Mouse (Mus musculus) gastrocnemius, postnatal 36 days (tissue): ENCODE measurements at regions not wholly inside any gene's neighbourhood (a gene's known extent, or its start where the extent isn't known, plus 50 kb on each side); places are given as distances from the start of the nearest gene placed in this dataset.

Experiments used
- DNase-seq, 2 experiments: peaks; one replicate each; pipeline ENCODE4 v3.0.0; 2022
- intact Hi-C: fragments of 180-260 bp; cut with DNase I; formaldehyde crosslinking; loops from one replicate; pipeline ENCODE4 v1.15.1; 2025

GRCm38 (mm10) chr9:120853032-120853597, 75.9 kb upstream of the Ctnnb1 start:
- intact Hi-C loops = no loop called here
- DNase-seq = peak in 1 of 2 experiments; percentile 27

GRCm38 (mm10) chr9:120854351-120854750, 74.7 kb upstream of the Ctnnb1 start:
- DNase-seq = peak in 1 of 2 experiments; percentile 13
- intact Hi-C loops = no loop called here

GRCm38 (mm10) chr9:120855293-120856050, 73.5 kb upstream of the Ctnnb1 start:
- no peak for DNase-seq
- intact Hi-C loops = no loop called here

- intact Hi-C loops = no loop called here
- no peak for DNase-seq
Observed at GRCm38 (mm10) chr9:120857849-120858510, 71.0 kb upstream of the Ctnnb1 start.

DNA sequence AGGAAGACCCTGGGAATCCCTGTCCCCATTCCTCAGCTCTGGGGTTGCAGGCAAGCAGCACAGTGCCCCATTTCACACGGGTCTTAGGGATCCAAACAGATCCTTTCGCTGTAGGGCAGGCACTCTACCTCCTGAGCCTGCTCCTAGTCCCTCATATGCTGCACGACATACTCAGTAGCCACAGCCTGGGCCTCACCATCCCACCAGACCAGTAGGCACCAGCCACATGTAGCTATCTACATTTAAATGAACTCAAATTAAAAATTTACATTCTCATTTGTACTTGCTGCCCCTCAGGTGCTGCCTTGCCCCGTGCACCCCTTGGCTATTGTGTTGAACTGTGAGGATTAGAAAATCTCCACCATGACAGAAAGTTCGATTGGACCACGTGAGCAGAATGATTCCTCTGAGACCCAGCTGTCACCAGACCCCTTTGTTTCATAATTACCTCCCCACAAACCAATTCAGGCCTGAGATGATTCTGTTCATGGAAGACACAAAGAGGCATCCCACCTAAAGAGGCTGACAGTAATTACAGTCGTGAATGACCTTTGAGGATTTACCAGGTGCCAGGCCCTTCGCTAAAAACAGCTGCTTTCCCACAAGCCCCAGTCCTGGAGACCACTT, 67.9 kb upstream of the Ctnnb1 start:
- intact Hi-C loops = no loop called here
- no peak for DNase-seq

DNA sequence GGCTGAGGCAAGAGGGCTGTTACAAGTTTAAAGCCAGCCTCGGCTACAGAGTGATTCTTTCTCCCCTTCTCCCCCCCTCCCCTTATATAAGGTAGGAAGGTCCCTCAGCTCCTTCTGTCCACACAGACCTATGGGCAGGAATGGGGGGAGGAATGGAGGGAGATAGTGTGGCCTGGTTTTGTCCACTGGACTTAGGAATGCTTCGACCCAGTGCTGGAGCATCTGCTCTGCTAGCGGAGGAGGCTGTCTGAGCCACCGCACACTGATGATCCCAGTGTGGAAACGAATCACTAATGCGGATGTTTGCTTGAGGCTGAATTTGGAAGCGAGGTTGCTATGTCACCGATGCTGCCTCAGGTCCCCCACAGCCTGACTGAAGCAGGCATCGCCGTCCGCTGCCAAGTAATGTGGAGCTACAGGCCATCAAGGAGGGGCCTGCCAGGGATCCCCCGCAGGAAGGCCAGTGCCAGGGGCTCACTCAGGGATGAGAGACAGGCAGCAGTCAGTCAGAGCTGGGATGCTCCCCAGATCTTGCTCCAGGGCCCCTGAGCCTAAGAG, 67.1 kb upstream of the Ctnnb1 start:
- intact Hi-C loops = no loop called here
- DNase-seq = no peak

GRCm38 (mm10) chr9:120864410-120864809, 64.6 kb upstream of the Ctnnb1 start:
- intact Hi-C loops = no loop called here
- DNase-seq = no peak

DNA sequence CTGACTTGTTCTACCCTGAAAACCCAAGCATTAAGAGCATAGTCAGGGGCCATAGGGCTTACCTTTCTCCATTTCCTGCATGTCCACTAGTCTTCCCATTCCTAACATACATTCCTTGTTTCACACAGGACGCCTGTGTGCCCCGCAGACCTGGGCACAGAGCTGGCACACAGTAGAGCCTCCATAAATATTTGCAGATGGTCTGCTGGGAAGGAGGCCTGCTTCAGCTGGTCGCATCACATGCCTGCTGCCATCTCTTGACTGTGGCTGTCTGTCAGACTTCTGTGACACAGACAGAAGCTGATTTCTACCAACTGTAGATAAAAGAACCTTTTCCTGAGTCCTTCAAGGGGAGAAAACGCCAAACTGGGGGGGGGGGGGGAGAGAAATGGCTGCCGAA, 62.8 kb upstream of the Ctnnb1 start:
- intact Hi-C loops = no loop called here

GRCm38 (mm10) chr9:120866709-120867108, 62.3 kb upstream of the Ctnnb1 start:
- no peak for DNase-seq
- intact Hi-C loops = no loop called here

More for the DNA sequence above, 62.8 kb upstream of the Ctnnb1 start:
- no peak for DNase-seq

DNA sequence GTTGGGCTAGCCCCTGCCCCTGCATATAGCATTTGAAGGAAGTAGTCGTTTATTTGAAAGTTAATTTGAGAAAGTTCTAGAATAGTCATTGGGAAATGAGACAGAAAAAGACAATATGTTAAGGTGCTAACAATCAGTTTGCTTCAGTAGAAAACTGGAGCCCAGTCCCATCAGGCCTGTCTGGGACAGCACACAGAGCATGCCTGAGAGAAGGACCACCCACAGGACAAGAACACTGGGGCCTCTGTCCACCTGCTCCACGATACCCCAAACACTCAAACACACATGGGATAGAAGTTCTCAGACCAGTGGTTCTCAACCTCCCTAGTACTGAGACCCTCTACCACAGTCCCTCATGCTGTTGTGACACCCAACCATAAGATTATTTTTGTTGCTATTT, 61.2 kb upstream of the Ctnnb1 start:
- intact Hi-C loops = no loop called here
- DNase-seq = no peak

DNA sequence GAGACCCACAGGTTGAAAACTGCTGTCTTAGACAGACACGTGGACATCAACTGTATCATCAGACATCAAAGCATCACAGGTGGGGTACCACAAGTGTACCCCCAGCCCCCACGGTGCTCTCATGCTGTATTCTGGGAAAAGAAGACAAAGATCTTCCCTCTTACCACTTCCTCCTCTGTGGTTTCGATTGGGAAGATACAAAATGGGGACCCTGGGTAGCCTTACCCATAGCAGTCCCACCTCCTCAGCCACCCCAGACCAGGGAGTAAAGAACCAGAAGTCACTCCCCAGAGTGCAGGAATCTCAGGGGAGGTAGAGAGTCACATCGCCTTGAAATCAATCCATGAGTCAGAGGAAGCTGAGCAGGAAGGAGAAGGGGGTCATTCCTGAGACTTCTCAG, 60.7 kb upstream of the Ctnnb1 start:
- intact Hi-C loops = no loop called here

DNA sequence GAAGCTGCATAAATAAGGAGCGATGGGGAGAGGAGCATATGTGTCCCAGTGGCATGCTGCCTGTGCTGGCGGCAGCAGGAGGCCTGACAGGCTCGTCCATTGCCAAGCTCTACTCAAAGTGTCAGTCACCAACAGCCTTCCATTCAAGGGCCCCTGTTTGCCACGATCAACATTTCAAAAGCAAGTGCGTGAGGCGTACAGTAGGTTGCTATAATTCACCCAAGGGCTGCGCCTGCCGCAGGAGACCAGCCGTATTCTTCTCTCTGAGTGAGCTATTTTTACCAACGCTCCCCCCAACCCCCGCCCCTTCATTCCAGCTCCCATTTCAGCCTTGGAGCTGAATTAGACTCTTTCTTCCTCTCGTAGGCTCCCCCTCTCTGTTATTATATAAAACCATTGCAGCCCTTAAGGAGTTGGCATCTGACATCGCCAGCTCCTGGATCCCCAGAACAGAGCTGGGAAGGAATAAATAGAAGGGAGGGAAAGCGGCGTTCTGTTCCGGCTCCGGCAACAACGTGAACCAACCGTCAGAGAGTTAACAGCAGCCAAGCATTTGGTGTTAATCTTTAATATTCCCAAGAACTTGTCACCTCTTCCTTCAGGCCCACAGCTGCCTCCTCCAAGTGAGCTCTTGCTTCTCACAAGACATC, 59.5 kb upstream of the Ctnnb1 start:
- intact Hi-C loops = no loop called here
- DNase-seq = no peak

More for the DNA sequence above, 60.7 kb upstream of the Ctnnb1 start:
- no peak for DNase-seq

GRCm38 (mm10) chr9:120873293-120873692, 55.7 kb upstream of the Ctnnb1 start:
- intact Hi-C loops = no loop called here
- no peak for DNase-seq

DNA sequence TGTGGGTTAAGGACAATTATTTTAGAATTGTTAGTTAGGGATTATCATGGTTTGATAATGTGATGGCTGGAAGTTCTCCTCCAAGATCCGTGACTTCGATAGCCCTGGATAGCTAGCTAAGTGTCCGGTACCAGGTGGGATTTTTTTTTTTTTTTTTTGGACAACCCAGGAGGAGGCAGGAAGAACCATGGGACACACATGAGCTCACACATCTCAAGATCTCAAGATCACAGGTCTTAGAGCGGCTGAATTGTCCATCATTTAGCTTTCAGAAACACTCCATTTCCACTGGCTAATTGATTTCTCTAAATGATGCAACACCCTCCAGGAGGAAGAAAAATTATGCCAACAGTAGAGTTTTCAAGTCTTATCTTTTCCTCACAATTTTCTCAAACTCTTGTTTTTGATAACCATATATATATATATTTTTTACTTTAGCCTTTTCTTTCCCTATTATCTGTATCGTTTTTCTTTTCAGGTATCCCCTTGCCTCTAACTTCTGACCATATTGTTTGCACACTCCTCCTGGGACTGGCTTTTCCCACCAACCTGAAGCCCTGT, 54.5 kb upstream of the Ctnnb1 start:
- intact Hi-C loops = no loop called here

GRCm38 (mm10) chr9:120877101-120877500, 51.9 kb upstream of the Ctnnb1 start:
- DNase-seq = no peak
- intact Hi-C loops = no loop called here

More for the DNA sequence above, 54.5 kb upstream of the Ctnnb1 start:
- no peak for DNase-seq
